Mouse (Mus musculus): ENCODE results near the gene Wdr20.

Gene Wdr20

GRCm38 (mm10) chr12:110844227-110845130 is 106.7 kb downstream of the Wdr20 start:
- in situ Hi-C loops (cut with MboI; ENCODE audit: unreplicated experiment in 2 of 2): loop anchor here (5.0 to 10.0 kb wide), 7 partner anchors 140 to 402 kb away; partner anchors contain the start of genes 1700001K19Rik (in 1 of the 2), Dync1h1 (in 1 of the 2) and Ppp2r5c (in 1 of the 2)

DNA sequence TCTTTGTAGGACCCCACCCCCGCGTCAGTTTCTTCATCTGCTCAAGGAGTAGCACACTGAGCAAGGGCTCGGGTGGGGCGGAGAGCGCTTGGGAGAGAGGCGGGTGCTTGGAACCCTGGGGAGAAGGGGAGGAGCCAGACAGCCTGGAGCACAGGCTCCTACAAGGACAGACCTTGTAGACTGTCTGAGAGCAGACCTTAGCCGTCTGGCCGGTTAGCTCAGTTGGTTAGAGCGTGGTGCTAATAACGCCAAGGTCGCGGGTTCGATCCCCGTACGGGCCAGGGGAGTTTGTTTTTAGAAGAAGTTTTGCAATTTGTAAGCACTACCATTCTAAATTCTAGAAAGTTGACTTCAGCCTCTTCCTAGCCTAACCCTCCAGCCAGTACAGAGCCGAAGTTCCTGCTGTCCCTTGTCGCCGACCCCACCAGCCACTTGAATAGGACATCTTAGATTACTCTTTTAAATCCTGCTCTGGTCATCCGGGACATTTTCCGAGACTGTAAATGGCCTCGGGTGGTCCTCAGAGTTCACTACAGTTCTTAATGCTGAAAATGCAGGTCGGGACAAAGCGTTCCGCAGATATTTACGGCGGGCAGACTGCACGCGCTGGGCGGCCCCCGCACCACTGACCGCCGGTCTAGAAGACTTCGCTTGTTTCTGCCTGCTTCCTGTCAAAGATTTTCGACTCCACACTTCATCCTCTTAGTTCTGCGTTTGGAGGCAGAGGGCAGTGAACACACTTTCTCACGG is 107.6 kb downstream of the Wdr20 start:
- in situ Hi-C loops (cut with MboI; ENCODE audit: unreplicated experiment in 2 of 2): loop anchor here (5.0 to 10.0 kb wide), 4 partner anchors 139 to 401 kb away; partner anchors contain the start of genes 1700001K19Rik (in 1 of the 2) and Ppp2r5c (in 1 of the 2)

GRCm38 (mm10) chr12:110846191-110846765 is 108.5 kb downstream of the Wdr20 start:
- in situ Hi-C loops (cut with MboI; ENCODE audit: unreplicated experiment in 2 of 2): loop anchor here (5.0 to 10.0 kb wide), 4 partner anchors 139 to 401 kb away; partner anchors contain the start of genes 1700001K19Rik (in 1 of the 2) and Ppp2r5c (in 1 of the 2)

GRCm38 (mm10) chr12:110850010-110850928 is 112.5 kb downstream of the Wdr20 start, which contains the start of gene Zfp839:
TSS of gene Zfp839 (plus strand) at chr12:110850253.
- in situ Hi-C loops (cut with MboI; ENCODE audit: unreplicated experiment in 2 of 2): no loop called here

DNA sequence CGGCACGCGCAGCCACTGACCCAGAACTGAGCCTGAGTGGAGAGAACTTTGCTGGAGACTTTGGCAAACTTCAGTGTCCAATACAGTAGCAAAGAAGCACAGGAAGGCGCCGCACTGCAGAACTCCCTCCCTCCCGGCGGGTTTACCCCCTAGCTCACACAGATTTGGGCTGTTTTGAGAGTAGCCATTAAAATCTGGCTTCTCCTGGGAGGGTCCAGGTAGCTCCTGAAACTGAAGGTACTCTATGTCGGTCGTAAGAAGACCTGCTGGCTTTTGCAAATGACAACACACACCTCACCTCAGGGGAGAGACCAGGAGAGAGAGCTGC is 113.1 kb downstream of the Wdr20 start:
- in situ Hi-C loops (cut with MboI; ENCODE audit: unreplicated experiment in 2 of 2): no loop called here

GRCm38 (mm10) chr12:110851414-110851813 is 113.7 kb downstream of the Wdr20 start:
- in situ Hi-C loops (cut with MboI; ENCODE audit: unreplicated experiment in 2 of 2): no loop called here

- in situ Hi-C loops (cut with MboI; ENCODE audit: unreplicated experiment in 2 of 2): no loop called here
Observed at GRCm38 (mm10) chr12:110851923-110852322, 114.2 kb downstream of the Wdr20 start.
